Mouse (Mus musculus) naive thymus-derived CD4-positive, alpha-beta T cell, adult 2 months (primary cell): ENCODE data around the gene Gas2.

Experiments used
- DNase-seq: peaks from one replicate; pipeline ENCODE4 v3.0.0-alpha.2; 2011; ENCODE audit warnings: low read depth

Gene Gas2

GRCm38 (mm10) chr7:51964681-51965080 lies 102.9 kb downstream of the Gas2 start:
- DNase-seq: no peak

- no peak for DNase-seq
Measured at GRCm38 (mm10) chr7:51967581-51967980, 105.8 kb downstream of the Gas2 start.

- no peak for DNase-seq
Measured at GRCm38 (mm10) chr7:51969379-51969778, 107.6 kb downstream of the Gas2 start.

- peak; percentile 49 for DNase-seq
Measured at GRCm38 (mm10) chr7:51972252-51972855, 110.5 kb downstream of the Gas2 start.

GRCm38 (mm10) chr7:51973091-51973490 lies 111.3 kb downstream of the Gas2 start:
- DNase-seq: no peak

GRCm38 (mm10) chr7:51973526-51973925 lies 111.7 kb downstream of the Gas2 start:
- DNase-seq: no peak

- no peak for DNase-seq
Measured at GRCm38 (mm10) chr7:51975181-51975580, 113.4 kb downstream of the Gas2 start.

- DNase-seq: no peak
Measured at GRCm38 (mm10) chr7:51979271-51979670, 117.5 kb downstream of the Gas2 start.

- DNase-seq: no peak
Measured at GRCm38 (mm10) chr7:51982303-51982702, 120.5 kb downstream of the Gas2 start.

- DNase-seq: no peak
Measured at GRCm38 (mm10) chr7:51985763-51986162, 123.9 kb downstream of the Gas2 start.

- no peak for DNase-seq
Measured at GRCm38 (mm10) chr7:51986909-51987308, 125.1 kb downstream of the Gas2 start.

GRCm38 (mm10) chr7:51991020-51991419 lies 129.2 kb downstream of the Gas2 start:
- no peak for DNase-seq

GRCm38 (mm10) chr7:52005511-52006295 lies 143.9 kb downstream of the Gas2 start, which contains the start of gene Svip:
Svip (minus strand) TSS chr7:52006018.
- DNase-seq: peak; percentile 65

GRCm38 (mm10) chr7:52006296-52006630 lies 144.4 kb downstream of the Gas2 start:
- no peak for DNase-seq

- DNase-seq: no peak
Measured at GRCm38 (mm10) chr7:52007138-52007537, 145.3 kb downstream of the Gas2 start.

- DNase-seq: no peak
Measured at GRCm38 (mm10) chr7:52013457-52013856, 151.6 kb downstream of the Gas2 start.

- DNase-seq: no peak
Measured at GRCm38 (mm10) chr7:52015180-52015579, 153.4 kb downstream of the Gas2 start.

- no peak for DNase-seq
Measured at GRCm38 (mm10) chr7:52015628-52016027, 153.8 kb downstream of the Gas2 start, which contains the start of gene 1700015G11Rik. 1700015G11Rik (minus strand) TSS chr7:52015728.

GRCm38 (mm10) chr7:52022039-52022438 lies 160.2 kb downstream of the Gas2 start:
- DNase-seq: no peak

- no peak for DNase-seq
Measured at GRCm38 (mm10) chr7:52024050-52024626, 162.3 kb downstream of the Gas2 start.

GRCm38 (mm10) chr7:52037600-52038582 lies 176.1 kb downstream of the Gas2 start:
- DNase-seq: no peak
